Mouse (Mus musculus) small intestine, adult 2 months (tissue): ENCODE results near the gene Tmem98.

Experiments
- CTCF ChIP-seq: fragments of 200-500 bp; IDR thresholded peaks from 2 replicates; pipeline ENCODE4 v1.5.1; 2012; ENCODE audit warnings: low read depth, mild to moderate bottlenecking, control low read depth, inconsistent platforms, low read length, moderate library complexity, mixed read lengths; ENCODE audit not compliant: insufficient replicate concordance, insufficient read length; ENCODE audit errors: extremely low read depth
- POLR2A ChIP-seq: fragments of 200-500 bp; IDR thresholded peaks from 2 replicates; pipeline ENCODE4 v1.6.1; 2012; ENCODE audit warnings: low read depth, mild to moderate bottlenecking, control low read depth, inconsistent platforms, low read length, moderate library complexity

DNA sequence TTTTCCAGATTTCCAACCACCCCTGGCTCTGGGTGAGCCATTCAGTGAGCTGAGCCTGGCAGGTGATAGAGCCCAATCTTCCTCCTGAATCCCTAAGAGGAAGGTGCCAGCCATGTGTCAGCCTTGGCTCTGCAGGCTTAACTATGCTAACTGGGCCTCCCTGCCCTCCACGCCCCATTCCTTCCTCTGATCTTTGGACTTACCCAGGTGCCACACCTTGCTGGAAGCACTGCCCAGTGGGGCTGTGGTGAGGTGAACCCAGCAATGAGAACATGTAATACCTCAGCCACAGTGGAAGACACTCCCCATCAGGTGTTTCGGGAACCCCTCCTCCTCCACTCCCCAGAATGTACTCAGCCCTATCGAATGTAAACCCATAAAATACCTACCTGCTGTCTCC is 10.1 kb downstream of the Tmem98 start:
- TF ChIP-seq POLR2A (0 out of 2 replicates have a peak, but pooled peaks have one; percentile 49), CTCF (no peak)
